Comparison of ENCODE assay signal across 26 mouse cellular contexts in the genomic region with DNA sequence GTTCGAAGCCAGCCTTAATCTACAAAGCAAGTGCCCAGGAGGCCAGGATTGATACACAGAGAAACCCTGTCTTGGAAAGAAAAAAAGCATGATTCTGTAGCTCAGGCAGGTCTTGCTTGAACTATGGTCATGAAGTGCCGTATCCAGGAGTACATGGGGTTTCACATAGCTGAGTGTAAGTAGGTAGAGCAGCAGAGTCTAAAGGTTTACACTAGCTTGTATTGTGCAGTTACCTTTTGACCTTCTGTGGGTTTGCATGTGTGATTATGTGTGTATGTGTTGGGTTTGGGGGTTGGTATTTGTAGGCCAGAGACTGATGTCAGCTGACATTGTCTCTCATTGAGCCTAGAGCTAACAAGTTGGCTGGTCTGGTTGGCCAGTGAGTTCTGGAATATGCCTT. TPM values are rescaled to one million over a fixed set of nuclear protein-coding genes. Genes with fewer than 3 reads are reported as not detected.
DNase-seq lines count a peak whose midpoint lies in the region; ATAC-seq and TF ChIP-seq lines count a peak whose summit lies in the region.
"Had no signal": no experiment of that assay in that cellular context is flagged by ENCODE, and none has a peak within 500 bp of the region (broad histone marks: within the 10 kb centered on the region; RNA-seq: fewer than 3 reads in every experiment).

No protein-coding gene starts in this region.

- no peak for TF ChIP-seq EP300 in stomach, postnatal 0 days (optimal IDR thresholded peaks at IDR 0.05)

- H3K79me2 ChIP-seq in liver, adult 2 months (ENCODE audit: control insufficient read depth, insufficient read depth, low read length), result peaks cover 72% of the 10 kb centered on the region

- no peak for TF ChIP-seq CTCF in liver, adult 2 months (IDR thresholded peaks at IDR 0.05; ENCODE audit: low read depth, low read length)
- no peak for TF ChIP-seq CTCF in intestine, postnatal 0 days (IDR thresholded peaks at IDR 0.05; ENCODE audit: low read depth)
- TF ChIP-seq CTCF in stomach, postnatal 0 days (IDR thresholded peaks at IDR 0.05; ENCODE audit: low read depth), result no peak

- TF ChIP-seq POLR2A in liver, adult 2 months (IDR thresholded peaks at IDR 0.05; ENCODE audit: extremely low read depth, insufficient read depth, low read length), result no peak

- H3K4me2 ChIP-seq in intestine, embryonic 16.5 days (ENCODE audit: low read depth, low read length), result no peak overlapping the region
- no peak overlapping the region for H3K4me2 ChIP-seq in intestine, embryonic 15.5 days (replicated peaks)
- H3K4me2 ChIP-seq in intestine, postnatal 0 days (replicated peaks; ENCODE audit: low read depth), result no peak overlapping the region
- no peak overlapping the region for H3K4me2 ChIP-seq in stomach, postnatal 0 days (replicated peaks; ENCODE audit: low read depth)
- H3K4me2 ChIP-seq: embryonic facial prominence, embryonic 12.5 days; embryonic facial prominence, embryonic 15.5 days; hindbrain, embryonic 12.5 days; hindbrain, embryonic 15.5 days had no signal

- peak; percentile 70 for DNase-seq in liver, adult 2 months (ENCODE audit: extremely low read depth, low read depth, low spot score)
- DNase-seq in liver, result no peak
- DNase-seq in stomach, postnatal 0 days (ENCODE audit: low spot score), result no peak
- DNase-seq in layer of hippocampus, adult 9-10 months (ENCODE audit: low spot score), result no peak
- DNase-seq: adrenal gland, postnatal 10 days; adrenal gland, postnatal 36 days; B cell, adult 2 months; cerebellum, adult 18-20 months; cerebellum, adult 9-11 months; cerebellum, postnatal 25 days; forebrain, postnatal 0 days; gastrocnemius, adult 2 months; gastrocnemius, postnatal 14 days; heart, adult 18-20 months had no signal

- no peaks in the 10 kb centered on the region for H3K9me3 ChIP-seq in intestine, embryonic 16.5 days (ENCODE audit: control insufficient read depth, low read length)
- no peaks in the 10 kb centered on the region for H3K9me3 ChIP-seq in intestine, embryonic 15.5 days
- H3K9me3 ChIP-seq in intestine, postnatal 0 days (ENCODE audit: control insufficient read depth), result no peaks in the 10 kb centered on the region
- H3K9me3 ChIP-seq in stomach, postnatal 0 days (ENCODE audit: control insufficient read depth, low read length), result no peaks in the 10 kb centered on the region
- H3K9me3 ChIP-seq: embryonic facial prominence, embryonic 12.5 days; embryonic facial prominence, embryonic 15.5 days; G1E; heart, embryonic 10.5 days; hindbrain, embryonic 12.5 days; hindbrain, embryonic 15.5 days had no signal

- H3K4me3 ChIP-seq in intestine, embryonic 16.5 days (ENCODE audit: low read length), result no peak overlapping the region
- H3K4me3 ChIP-seq in intestine, embryonic 15.5 days (replicated peaks), result no peak overlapping the region
- no peak overlapping the region for H3K4me3 ChIP-seq in liver, adult 2 months (ENCODE audit: insufficient read depth, low read depth, low read length)
- H3K4me3 ChIP-seq in intestine, postnatal 0 days (ENCODE audit: low read depth, low read length), result no peak overlapping the region
- no peak overlapping the region for H3K4me3 ChIP-seq in stomach, postnatal 0 days (ENCODE audit: low read depth, low read length)
- H3K4me3 ChIP-seq: embryonic facial prominence, embryonic 12.5 days; embryonic facial prominence, embryonic 15.5 days; gastrocnemius, adult 2 months; heart, embryonic 10.5 days; hindbrain, embryonic 12.5 days; hindbrain, embryonic 15.5 days had no signal

- peak; percentile 53; the same call in 1 of the 2 replicates for ATAC-seq in intestine, embryonic 16.5 days
- no peak for ATAC-seq in intestine, embryonic 15.5 days
- peak; percentile 32; the same call in 1 of the 2 replicates for ATAC-seq in intestine, postnatal 0 days
- ATAC-seq in stomach, postnatal 0 days (ENCODE audit: low FRiP score, low TSS enrichment), result peak; percentile 82; the same call in 1 of the 2 replicates
- ATAC-seq: forebrain, embryonic 14.5 days; forebrain, postnatal 0 days; Patski had no signal

- no peaks in the 10 kb centered on the region for H3K4me1 ChIP-seq in intestine, embryonic 16.5 days (ENCODE audit: control insufficient read depth, insufficient read depth, low read length)
- no peaks in the 10 kb centered on the region for H3K4me1 ChIP-seq in intestine, embryonic 15.5 days (replicated peaks)
- peaks cover 51% of the 10 kb centered on the region for H3K4me1 ChIP-seq in liver, adult 2 months (ENCODE audit: control insufficient read depth, insufficient read depth, low read length)
- 0 out of 2 replicates have a peak, but pooled peaks cover 2% of the 10 kb centered on the region for H3K4me1 ChIP-seq in intestine, postnatal 0 days (replicated peaks; ENCODE audit: control insufficient read depth, insufficient read depth, low read length)
- H3K4me1 ChIP-seq in stomach, postnatal 0 days (replicated peaks; ENCODE audit: control insufficient read depth, insufficient read depth), result no peaks in the 10 kb centered on the region
- H3K4me1 ChIP-seq: embryonic facial prominence, embryonic 12.5 days; embryonic facial prominence, embryonic 15.5 days; hindbrain, embryonic 12.5 days; hindbrain, embryonic 15.5 days had no signal

- 99% methylated on average over 2 of the region's 2 CpGs for WGBS in intestine, embryonic 16.5 days
- 95% methylated on average over 2 of the region's 2 CpGs for WGBS in intestine, embryonic 15.5 days
- WGBS in liver, adult 2 months, result 53% methylated on average over 2 of the region's 2 CpGs
- 78% methylated on average over 2 of the region's 2 CpGs for WGBS in intestine, postnatal 0 days
- 92% methylated on average over 2 of the region's 2 CpGs for WGBS in stomach, postnatal 0 days

- H3K27ac ChIP-seq in intestine, embryonic 16.5 days (ENCODE audit: low read length), result no peak overlapping the region
- H3K27ac ChIP-seq in intestine, embryonic 15.5 days, result no peak overlapping the region
- H3K27ac ChIP-seq in liver, adult 2 months (replicated peaks; ENCODE audit: insufficient read depth, low read depth, low read length), result peak overlapping the region; percentile 12
- H3K27ac ChIP-seq in intestine, postnatal 0 days (ENCODE audit: low read depth, low read length), result no peak overlapping the region
- no peak overlapping the region for H3K27ac ChIP-seq in stomach, postnatal 0 days (replicated peaks)
- H3K27ac ChIP-seq: embryonic facial prominence, embryonic 12.5 days; embryonic facial prominence, embryonic 15.5 days; gastrocnemius, adult 2 months; heart, embryonic 10.5 days; hindbrain, embryonic 12.5 days; hindbrain, embryonic 15.5 days had no signal

- H3K27me3 ChIP-seq in intestine, embryonic 16.5 days (replicated peaks; ENCODE audit: control insufficient read depth, insufficient read depth, low read length), result no peaks in the 10 kb centered on the region
- no peaks in the 10 kb centered on the region for H3K27me3 ChIP-seq in intestine, embryonic 15.5 days (replicated peaks)
- no peaks in the 10 kb centered on the region for H3K27me3 ChIP-seq in liver, adult 2 months (ENCODE audit: control insufficient read depth, insufficient read depth, low read length)
- H3K27me3 ChIP-seq in intestine, postnatal 0 days (replicated peaks; ENCODE audit: control insufficient read depth, insufficient read depth, low read length), result no peaks in the 10 kb centered on the region
- H3K27me3 ChIP-seq in stomach, postnatal 0 days (ENCODE audit: control insufficient read depth, insufficient read depth, low read length), result no peaks in the 10 kb centered on the region
- H3K27me3 ChIP-seq: CH12.LX; embryonic facial prominence, embryonic 12.5 days; embryonic facial prominence, embryonic 15.5 days; hindbrain, embryonic 12.5 days; hindbrain, embryonic 15.5 days; Patski had no signal

- H3K36me3 ChIP-seq in intestine, embryonic 16.5 days (ENCODE audit: control insufficient read depth, insufficient read depth, low read length), result no peaks in the 10 kb centered on the region
- H3K36me3 ChIP-seq in intestine, embryonic 15.5 days, result no peaks in the 10 kb centered on the region
- H3K36me3 ChIP-seq in liver, adult 2 months (ENCODE audit: control insufficient read depth, insufficient read depth, low read length), result peaks cover 2% of the 10 kb centered on the region; the same call in 1 of the 2 replicates
- H3K36me3 ChIP-seq in intestine, postnatal 0 days (ENCODE audit: control insufficient read depth, insufficient read depth), result no peaks in the 10 kb centered on the region
- H3K36me3 ChIP-seq in stomach, postnatal 0 days (ENCODE audit: control insufficient read depth, insufficient read depth, low read length), result no peaks in the 10 kb centered on the region
- H3K36me3 ChIP-seq: hindbrain, embryonic 15.5 days had no signal

- no peak overlapping the region for H3K9ac ChIP-seq in intestine, embryonic 16.5 days (ENCODE audit: low read depth, low read length)
- H3K9ac ChIP-seq in intestine, embryonic 15.5 days, result no peak overlapping the region
- H3K9ac ChIP-seq in liver, adult 2 months (ENCODE audit: low read depth, low read length), result no peak overlapping the region
- 0 out of 2 replicates have a peak overlapping the region, but pooled peaks have one; percentile 1 for H3K9ac ChIP-seq in intestine, postnatal 0 days (ENCODE audit: low read depth, low read length)
- no peak overlapping the region for H3K9ac ChIP-seq in stomach, postnatal 0 days (ENCODE audit: low read length)
- H3K9ac ChIP-seq: embryonic facial prominence, embryonic 12.5 days; embryonic facial prominence, embryonic 15.5 days; forebrain, postnatal 0 days; hindbrain, embryonic 12.5 days; hindbrain, embryonic 15.5 days had no signal

RNA-seq across cellular contexts. Expression of a gene that starts 18.9 kb away (rescaled TPM):
- polyA plus RNA-seq in intestine, embryonic 16.5 days (2015; fragmentation: Nextera tagmentation; extraction: Ambion mirVana), result 27.9 and 30.7 TPM in 2 replicates
- 56.7 and 59.0 TPM in 2 replicates for polyA plus RNA-seq in intestine, embryonic 15.5 days (2015; fragmentation: Nextera tagmentation; extraction: Ambion mirVana)
- 58.5 and 74.7 TPM in 2 replicates for total RNA-seq in liver, adult 2 months (2014; rRNA removed)
- polyA plus RNA-seq in liver, adult 2 months (2012; rRNA removed), result 70.1 and 92.8 TPM in 2 replicates
- polyA plus RNA-seq in intestine, postnatal 0 days (2015; fragmentation: Nextera tagmentation; extraction: Ambion mirVana), result 54.3 and 62.6 TPM in 2 replicates
- 30.5 and 35.6 TPM in 2 replicates for polyA plus RNA-seq in stomach, postnatal 0 days (2015; fragmentation: Nextera tagmentation; extraction: Ambion mirVana)
